In genomic region chr19:50374751-50375150, GRCm38 (mm10) we compare ENCODE assay signal across 9 mouse cellular contexts.
A peak's percentile ranks its signal among the peaks of the same experiment; 100 is the strongest.
DNase-seq lines count a peak whose midpoint lies in the region; ATAC-seq lines count a peak whose summit lies in the region.
"Had no signal": no experiment of that assay in that cellular context is flagged by ENCODE, and none has a peak within 500 bp of the region (broad histone marks: within the 10 kb centered on the region; RNA-seq: fewer than 3 reads in every experiment).

No protein-coding gene starts in this region.

- H3K4me3 ChIP-seq in forebrain, embryonic 13.5 days = no peak overlapping the region
- H3K4me3 ChIP-seq in forebrain, embryonic 11.5 days (ENCODE audit: low read depth, low read length) = no peak overlapping the region
- no peak overlapping the region for H3K4me3 ChIP-seq in midbrain, embryonic 14.5 days (replicated peaks; ENCODE audit: low read depth, low read length)
- no peak overlapping the region for H3K4me3 ChIP-seq in midbrain, embryonic 15.5 days
- peak overlapping the region; percentile 17 to 23; a peak in 3 of 4 replicates for H3K4me3 ChIP-seq in heart, embryonic 14.5 days (ENCODE audit: control insufficient read depth in 1 of 2, insufficient read depth in 1 of 2, low read depth in 1 of 2, low read length in 2 of 2)

- no peak for DNase-seq in forebrain, embryonic 11.5 days (ENCODE audit: low spot score)
- peak; percentile 68 for DNase-seq in midbrain, embryonic 14.5 days
- peak; percentile 23 for DNase-seq in lung, postnatal 14 days
- no peak for DNase-seq in yolk sac, embryonic 10.5 days (ENCODE audit: low spot score)

- WGBS in forebrain, embryonic 13.5 days = 22% methylated on average over 10 of the region's 10 CpGs
- 72% methylated on average over 10 of the region's 10 CpGs for WGBS in forebrain, embryonic 11.5 days
- WGBS in midbrain, embryonic 14.5 days = 68% methylated on average over 10 of the region's 10 CpGs
- whole genome bisulfite sequencing in midbrain, embryonic 15.5 days = 52% methylated on average over 10 of the region's 10 CpGs
- 5% methylated on average over 10 of the region's 10 CpGs for WGBS in heart, embryonic 14.5 days

- H3K4me2 ChIP-seq in forebrain, embryonic 13.5 days = peak overlapping the region; percentile 46
- no peak overlapping the region for H3K4me2 ChIP-seq in forebrain, embryonic 11.5 days (ENCODE audit: low read depth, low read length, severe bottlenecking)
- H3K4me2 ChIP-seq in midbrain, embryonic 14.5 days (ENCODE audit: low read length) = peak overlapping the region; percentile 21; the same call in 1 of the 2 replicates
- H3K4me2 ChIP-seq in midbrain, embryonic 15.5 days = no peak overlapping the region
- H3K4me2 ChIP-seq in heart, embryonic 14.5 days (ENCODE audit: low read length) = peak overlapping the region; percentile 52

- H3K36me3 ChIP-seq in forebrain, embryonic 13.5 days (ENCODE audit: poor library complexity, severe bottlenecking) = no peaks in the 10 kb centered on the region
- H3K36me3 ChIP-seq in forebrain, embryonic 11.5 days (ENCODE audit: control insufficient read depth, insufficient read depth, low read length) = no peaks in the 10 kb centered on the region
- H3K36me3 ChIP-seq in midbrain, embryonic 14.5 days (ENCODE audit: control insufficient read depth, insufficient read depth, low read length) = no peaks in the 10 kb centered on the region
- no peaks in the 10 kb centered on the region for H3K36me3 ChIP-seq in midbrain, embryonic 15.5 days (replicated peaks)
- H3K36me3 ChIP-seq in heart, embryonic 14.5 days (ENCODE audit: control insufficient read depth, insufficient read depth, low read length) = no peaks in the 10 kb centered on the region

- no peak overlapping the region for H3K9ac ChIP-seq in forebrain, embryonic 13.5 days
- no peak overlapping the region for H3K9ac ChIP-seq in forebrain, embryonic 11.5 days (ENCODE audit: low read length)
- no peak overlapping the region for H3K9ac ChIP-seq in midbrain, embryonic 14.5 days (replicated peaks; ENCODE audit: low read length)
- no peak overlapping the region for H3K9ac ChIP-seq in midbrain, embryonic 15.5 days
- no peak overlapping the region for H3K9ac ChIP-seq in heart, embryonic 14.5 days (ENCODE audit: low read length)

- H3K27me3 ChIP-seq in forebrain, embryonic 13.5 days = no peaks in the 10 kb centered on the region
- no peaks in the 10 kb centered on the region for H3K27me3 ChIP-seq in forebrain, embryonic 11.5 days (ENCODE audit: control insufficient read depth, insufficient read depth, low read length)
- no peaks in the 10 kb centered on the region for H3K27me3 ChIP-seq in midbrain, embryonic 14.5 days (ENCODE audit: control insufficient read depth, insufficient read depth, low read length)
- no peaks in the 10 kb centered on the region for H3K27me3 ChIP-seq in midbrain, embryonic 15.5 days (replicated peaks)
- no peaks in the 10 kb centered on the region for H3K27me3 ChIP-seq in heart, embryonic 14.5 days (ENCODE audit: control insufficient read depth, insufficient read depth, low read length)
- H3K27me3 ChIP-seq: CH12.LX had no signal

- H3K4me1 ChIP-seq in forebrain, embryonic 13.5 days = peaks cover 36% of the 10 kb centered on the region
- no peaks in the 10 kb centered on the region; the same call in 1 of the 2 replicates for H3K4me1 ChIP-seq in forebrain, embryonic 11.5 days (replicated peaks; ENCODE audit: control insufficient read depth, insufficient read depth, low read length)
- peaks cover 5% of the 10 kb centered on the region; the same call in 1 of the 2 replicates for H3K4me1 ChIP-seq in midbrain, embryonic 14.5 days (ENCODE audit: control insufficient read depth, insufficient read depth, low read length)
- 0 out of 2 replicates have a peak, but pooled peaks cover 5% of the 10 kb centered on the region for H3K4me1 ChIP-seq in midbrain, embryonic 15.5 days
- H3K4me1 ChIP-seq in heart, embryonic 14.5 days (ENCODE audit: control insufficient read depth in 2 of 2, insufficient read depth in 2 of 2, low read length in 2 of 2) = peaks cover 3 to 8% of the 10 kb centered on the region in 2 experiments; a peak in 3 of 4 replicates

- H3K27ac ChIP-seq in forebrain, embryonic 13.5 days = peak overlapping the region; percentile 7
- H3K27ac ChIP-seq in forebrain, embryonic 11.5 days (ENCODE audit: low read depth, low read length) = no peak overlapping the region
- H3K27ac ChIP-seq in midbrain, embryonic 14.5 days (replicated peaks; ENCODE audit: low read depth, low read length) = no peak overlapping the region
- no peak overlapping the region for H3K27ac ChIP-seq in midbrain, embryonic 15.5 days
- H3K27ac ChIP-seq in heart, embryonic 14.5 days (replicated peaks in 1 of 2; ENCODE audit: control insufficient read depth in 1 of 2, insufficient read depth in 1 of 2, low read depth in 2 of 2, low read length in 2 of 2) = peak overlapping the region in 1 of 2 experiments; percentile 44; a peak in 1 of 4 replicates

- peak; percentile 41; the same call in 1 of the 2 replicates for ATAC-seq in forebrain, embryonic 13.5 days
- no peak for ATAC-seq in forebrain, embryonic 11.5 days (replicated peaks; ENCODE audit: low FRiP score)
- no peak for ATAC-seq in midbrain, embryonic 14.5 days (ENCODE audit: low FRiP score, low TSS enrichment)
- ATAC-seq in midbrain, embryonic 15.5 days (replicated peaks) = no peak
- no peak for ATAC-seq in heart, embryonic 14.5 days (ENCODE audit: insufficient number of reproducible peaks, insufficient read depth, low FRiP score, low read depth)
- ATAC-seq in megakaryocyte progenitor cell, adult 5-6 weeks (replicated peaks; ENCODE audit: poor library complexity) = no peak

- no peaks in the 10 kb centered on the region for H3K9me3 ChIP-seq in forebrain, embryonic 13.5 days (replicated peaks)
- no peaks in the 10 kb centered on the region for H3K9me3 ChIP-seq in forebrain, embryonic 11.5 days (ENCODE audit: control insufficient read depth, low read length)
- no peaks in the 10 kb centered on the region for H3K9me3 ChIP-seq in midbrain, embryonic 14.5 days (ENCODE audit: control insufficient read depth, low read length)
- no peaks in the 10 kb centered on the region for H3K9me3 ChIP-seq in midbrain, embryonic 15.5 days
- no peaks in the 10 kb centered on the region for H3K9me3 ChIP-seq in heart, embryonic 14.5 days (ENCODE audit: control insufficient read depth, low read length)

Comparison
In these comparisons a context has a peak if more than half of its experiments do, and no peak if none do; other contexts are left out.
1. H3K4me2 ChIP-seq: peak in forebrain, embryonic 13.5 days (single experiment), midbrain, embryonic 14.5 days (single experiment) and heart, embryonic 14.5 days (single experiment); none in forebrain, embryonic 11.5 days (single experiment) and midbrain, embryonic 15.5 days (single experiment).
2. H3K4me3 ChIP-seq: peak in heart, embryonic 14.5 days (2 of 2); none in forebrain, embryonic 13.5 days (single experiment), forebrain, embryonic 11.5 days (single experiment), midbrain, embryonic 14.5 days (single experiment) and midbrain, embryonic 15.5 days (single experiment).
3. DNase-seq: peak in midbrain, embryonic 14.5 days (single experiment) and lung, postnatal 14 days (single experiment); none in forebrain, embryonic 11.5 days (single experiment) and yolk sac, embryonic 10.5 days (single experiment).